Mouse (Mus musculus): ENCODE measurements at regions not wholly inside any gene's neighbourhood (a gene's known extent, or its start where the extent isn't known, plus 50 kb on each side); places are given as distances from the start of the nearest gene placed in this dataset.

DNA sequence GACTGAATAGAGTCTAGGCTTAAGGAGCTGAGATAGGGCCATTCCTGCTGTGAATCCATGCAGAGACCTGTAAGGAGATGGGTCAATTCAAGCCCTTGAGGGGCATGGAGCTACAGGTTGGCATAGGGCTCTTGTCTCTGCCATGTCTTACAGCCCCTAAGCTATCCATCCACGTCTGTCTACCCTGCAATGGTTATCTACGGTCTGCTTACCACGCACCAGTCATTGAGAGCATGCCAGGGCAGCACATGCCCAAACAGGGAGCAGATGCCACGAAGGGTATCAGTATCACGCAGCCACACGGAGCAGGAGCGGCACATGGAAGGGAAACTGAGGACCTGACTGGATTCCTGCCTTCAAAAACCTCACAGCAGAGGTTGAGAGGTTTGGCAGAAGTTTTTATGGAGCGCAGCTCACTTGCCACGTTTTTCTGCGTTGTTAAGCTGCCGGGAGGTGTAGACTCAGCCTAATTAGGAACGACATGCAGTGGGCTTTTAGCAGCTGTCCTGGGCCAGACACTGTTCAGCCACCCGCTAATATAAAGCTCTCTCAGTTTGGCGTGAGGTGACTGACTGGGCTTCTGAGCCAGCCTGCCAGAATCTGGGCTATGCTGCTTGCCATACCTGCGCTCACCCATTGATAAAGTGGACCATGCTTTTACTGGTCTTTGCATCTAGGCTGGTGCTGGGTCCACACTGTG is 102.4 kb upstream of the Fstl4 start:
- Histone ChIP-seq H3K27me3 (no peaks in the 10 kb centered on the region), H3K4me3 (no peak overlapping the region), H3K4me1 (no peaks in the 10 kb centered on the region), H3K9ac (no peak overlapping the region), H3K4me2 (no peak overlapping the region), H3K9me3 (no peaks in the 10 kb centered on the region), H3K36me3 (no peaks in the 10 kb centered on the region), H3K27ac (no peak overlapping the region)
- no peak for ATAC-seq (ENCODE audit: borderline replicate concordance, extremely low read depth, low FRiP score, low TSS enrichment)
- WGBS: 82% methylated on average over 15 of the region's 15 CpGs

DNA sequence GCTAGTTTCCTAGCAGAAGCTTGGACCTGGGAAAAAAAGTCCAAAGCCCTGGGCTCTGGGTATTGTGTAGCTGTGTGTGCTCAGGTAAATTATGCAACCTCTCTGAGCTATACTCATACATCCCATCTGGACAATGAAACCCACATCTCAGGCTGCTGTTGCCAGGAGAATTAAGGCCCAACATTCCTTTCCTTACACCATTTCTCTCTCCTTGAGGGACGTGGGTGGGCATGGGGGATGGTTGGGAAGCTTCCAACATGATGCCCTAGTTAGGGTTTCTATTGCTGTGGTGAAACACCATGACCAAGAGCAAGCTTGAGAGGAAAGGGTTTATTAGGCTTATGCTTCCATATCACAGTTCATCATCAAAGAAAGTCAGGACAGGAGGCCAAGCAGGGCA is 99.1 kb upstream of the Fstl4 start:
- no peak overlapping the region for H3K9ac ChIP-seq
- H3K27me3 ChIP-seq: no peaks in the 10 kb centered on the region
- WGBS: 71% methylated on average over 1 of the region's 1 CpGs
- no peaks in the 10 kb centered on the region for H3K4me1 ChIP-seq
- H3K36me3 ChIP-seq: no peaks in the 10 kb centered on the region
- H3K9me3 ChIP-seq: no peaks in the 10 kb centered on the region
- no peak overlapping the region for H3K4me2 ChIP-seq
- H3K27ac ChIP-seq: no peak overlapping the region
- no peak for ATAC-seq (ENCODE audit: borderline replicate concordance, extremely low read depth, low FRiP score, low TSS enrichment)
- H3K4me3 ChIP-seq: no peak overlapping the region

DNA sequence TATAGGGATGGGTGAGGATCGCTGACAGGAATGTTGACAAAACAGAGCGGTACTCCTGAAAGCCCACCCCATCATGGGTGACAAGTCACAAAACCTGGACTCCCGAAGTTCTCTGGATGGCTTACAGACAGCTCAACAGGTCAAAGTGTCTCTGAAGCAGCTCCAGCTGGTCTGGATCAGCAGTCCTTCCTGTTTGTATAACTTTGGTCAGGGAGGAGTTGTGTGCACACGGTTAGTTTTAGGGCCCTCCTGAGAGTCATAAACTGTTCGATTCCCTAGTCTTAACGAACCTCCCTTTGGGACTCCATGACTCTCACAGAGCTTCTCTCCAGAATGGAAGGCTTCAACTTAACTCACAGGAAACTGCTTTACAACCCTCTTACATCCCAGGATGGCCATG is 89.4 kb upstream of the Fstl4 start:
- ATAC-seq (ENCODE audit: borderline replicate concordance, extremely low read depth, low FRiP score, low TSS enrichment): no peak
- Histone ChIP-seq H3K27ac (no peak overlapping the region), H3K36me3 (no peaks in the 10 kb centered on the region), H3K4me2 (no peak overlapping the region), H3K9ac (no peak overlapping the region), H3K4me1 (no peaks in the 10 kb centered on the region), H3K4me3 (no peak overlapping the region), H3K9me3 (no peaks in the 10 kb centered on the region), H3K27me3 (no peaks in the 10 kb centered on the region)
- WGBS: 54% methylated on average over 6 of the region's 6 CpGs

DNA sequence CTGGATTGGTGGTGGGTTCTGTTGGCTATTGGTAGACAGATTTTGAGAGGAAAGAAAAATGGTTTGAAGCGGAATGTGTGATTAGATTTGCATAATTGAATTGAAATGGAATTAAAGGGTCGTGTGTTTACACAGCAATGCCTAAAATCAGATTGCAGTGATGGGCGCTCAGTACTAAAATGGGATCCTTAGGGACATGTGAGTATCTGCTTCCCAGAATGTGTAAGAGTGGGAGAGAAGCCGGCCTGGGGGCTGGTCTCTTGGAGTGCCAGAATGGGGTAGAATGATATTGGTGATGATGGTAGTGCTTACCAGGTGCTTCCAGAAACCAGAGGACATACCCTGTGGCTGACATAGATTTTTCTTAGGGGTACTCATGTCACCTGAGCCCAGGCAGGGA is 86.2 kb upstream of the Fstl4 start:
- no peaks in the 10 kb centered on the region for H3K36me3 ChIP-seq
- H3K27me3 ChIP-seq: no peaks in the 10 kb centered on the region
- H3K9ac ChIP-seq: no peak overlapping the region
- H3K4me1 ChIP-seq: no peaks in the 10 kb centered on the region
- H3K9me3 ChIP-seq: no peaks in the 10 kb centered on the region
- H3K4me3 ChIP-seq: no peak overlapping the region
- no peak overlapping the region for H3K4me2 ChIP-seq
- 80% methylated on average over 4 of the region's 4 CpGs for WGBS
- no peak for ATAC-seq (ENCODE audit: borderline replicate concordance, extremely low read depth, low FRiP score, low TSS enrichment)
- no peak overlapping the region for H3K27ac ChIP-seq

DNA sequence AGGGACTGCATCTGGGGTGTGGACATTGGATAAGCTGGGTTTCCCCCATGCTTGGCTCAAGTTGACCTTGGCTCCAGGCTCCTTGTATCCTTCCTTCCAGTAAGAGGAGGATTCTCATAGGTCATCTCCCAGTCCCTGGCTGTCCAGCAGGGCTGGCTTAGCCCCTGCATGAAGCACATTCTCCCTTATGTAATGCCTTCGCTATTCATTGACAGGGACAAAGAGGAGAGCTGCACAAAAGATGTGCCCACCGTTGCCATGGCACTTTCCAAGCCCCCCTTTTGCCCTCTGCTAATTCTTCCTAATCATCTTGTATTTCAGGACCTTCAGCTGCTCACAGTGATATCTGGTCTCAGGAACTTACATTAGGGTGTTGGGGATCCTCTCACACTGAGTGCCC is 79.0 kb upstream of the Fstl4 start:
- Histone ChIP-seq H3K36me3 (no peaks in the 10 kb centered on the region), H3K27ac (no peak overlapping the region), H3K9me3 (no peaks in the 10 kb centered on the region), H3K4me1 (no peaks in the 10 kb centered on the region), H3K27me3 (no peaks in the 10 kb centered on the region), H3K9ac (no peak overlapping the region), H3K4me2 (no peak overlapping the region), H3K4me3 (no peak overlapping the region)
- 84% methylated on average over 2 of the region's 2 CpGs for WGBS
- ATAC-seq (ENCODE audit: borderline replicate concordance, extremely low read depth, low FRiP score, low TSS enrichment): no peak

DNA sequence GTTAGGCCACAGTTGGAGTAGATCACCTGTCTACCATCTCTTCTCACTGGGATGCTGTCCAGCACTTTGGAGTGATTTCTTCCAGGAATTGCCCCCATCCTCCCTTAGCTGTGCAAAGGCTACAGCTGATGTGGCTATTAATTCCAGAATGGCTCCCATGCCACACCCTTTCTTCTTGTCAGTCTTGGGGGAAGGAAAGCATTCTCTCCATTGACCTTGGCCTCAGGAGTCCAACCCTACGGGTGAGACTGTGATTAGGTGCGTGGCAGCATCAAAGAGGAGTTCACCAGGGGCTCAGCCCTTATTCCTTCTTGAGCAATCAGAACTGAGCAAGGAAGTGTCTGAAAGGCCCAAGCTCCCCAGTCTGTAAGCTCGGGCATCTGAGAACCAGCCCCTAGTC is 71.7 kb upstream of the Fstl4 start:
- Histone ChIP-seq H3K36me3 (no peaks in the 10 kb centered on the region), H3K9ac (no peak overlapping the region), H3K4me1 (no peaks in the 10 kb centered on the region), H3K4me2 (no peak overlapping the region), H3K4me3 (no peak overlapping the region), H3K27ac (no peak overlapping the region), H3K27me3 (no peaks in the 10 kb centered on the region), H3K9me3 (no peaks in the 10 kb centered on the region)
- WGBS: 60% methylated on average over 3 of the region's 3 CpGs
- ATAC-seq (ENCODE audit: borderline replicate concordance, extremely low read depth, low FRiP score, low TSS enrichment): no peak; the same call in 1 of the 2 replicates

DNA sequence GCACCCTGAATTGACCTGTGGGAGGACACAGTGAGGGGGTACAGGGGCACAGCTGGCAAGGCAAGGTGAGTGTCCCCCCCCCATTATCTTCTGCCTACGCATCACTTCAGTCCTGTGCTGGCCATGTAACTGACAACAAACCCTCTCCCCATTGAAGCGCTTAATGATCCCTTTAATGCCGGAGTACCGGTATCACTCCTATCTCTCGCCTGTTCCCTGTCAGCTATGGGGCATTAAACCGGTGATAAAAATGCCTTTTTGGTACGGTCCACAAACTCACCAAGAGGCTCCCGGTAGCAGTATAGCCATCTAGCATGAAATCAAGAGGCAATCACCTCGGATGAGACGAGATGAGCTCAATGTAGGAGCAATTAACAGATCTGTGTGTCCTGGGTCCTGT is 62.8 kb upstream of the Fstl4 start:
- no peak overlapping the region for H3K4me2 ChIP-seq
- no peak overlapping the region for H3K9ac ChIP-seq
- no peaks in the 10 kb centered on the region for H3K4me1 ChIP-seq
- no peak overlapping the region for H3K4me3 ChIP-seq
- no peaks in the 10 kb centered on the region for H3K36me3 ChIP-seq
- ATAC-seq (ENCODE audit: borderline replicate concordance, extremely low read depth, low FRiP score, low TSS enrichment): no peak
- WGBS: 72% methylated on average over 10 of the region's 10 CpGs
- H3K9me3 ChIP-seq: no peaks in the 10 kb centered on the region
- H3K27me3 ChIP-seq: no peaks in the 10 kb centered on the region
- no peak overlapping the region for H3K27ac ChIP-seq

DNA sequence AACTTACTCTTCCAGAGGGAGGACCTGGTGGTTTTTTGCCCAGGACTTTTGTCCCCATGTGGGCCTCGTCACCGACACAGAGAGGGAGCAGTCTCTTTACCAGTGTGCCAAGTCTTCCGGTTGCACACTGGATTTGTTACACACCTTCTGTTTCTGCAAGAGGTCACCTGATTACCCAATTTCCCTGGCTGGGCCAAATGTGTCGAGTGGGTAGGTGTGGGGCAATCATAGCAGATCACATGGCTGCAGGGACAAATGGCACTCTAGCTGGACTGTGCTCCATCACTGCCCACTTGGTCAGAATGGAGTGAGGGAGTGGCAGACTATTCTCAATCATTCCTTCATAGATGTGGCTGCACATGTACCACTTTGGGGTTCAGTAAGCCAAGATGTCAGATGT is 61.0 kb upstream of the Fstl4 start:
- Histone ChIP-seq H3K4me1 (no peaks in the 10 kb centered on the region), H3K9ac (no peak overlapping the region), H3K4me3 (no peak overlapping the region), H3K4me2 (no peak overlapping the region), H3K36me3 (no peaks in the 10 kb centered on the region), H3K9me3 (no peaks in the 10 kb centered on the region), H3K27me3 (no peaks in the 10 kb centered on the region), H3K27ac (no peak overlapping the region)
- WGBS: 78% methylated on average over 4 of the region's 4 CpGs
- no peak for ATAC-seq (ENCODE audit: borderline replicate concordance, extremely low read depth, low FRiP score, low TSS enrichment)
